Mouse (Mus musculus) cerebellum, postnatal 25 days (tissue): ENCODE data around the gene Syn1.

Source experiments
- DNase-seq, 2 experiments: peaks; one replicate each; pipeline ENCODE4 v3.0.0; 2021; ENCODE audit warnings: mixed read lengths in 2 of 2

Syn1 gene

DNA sequence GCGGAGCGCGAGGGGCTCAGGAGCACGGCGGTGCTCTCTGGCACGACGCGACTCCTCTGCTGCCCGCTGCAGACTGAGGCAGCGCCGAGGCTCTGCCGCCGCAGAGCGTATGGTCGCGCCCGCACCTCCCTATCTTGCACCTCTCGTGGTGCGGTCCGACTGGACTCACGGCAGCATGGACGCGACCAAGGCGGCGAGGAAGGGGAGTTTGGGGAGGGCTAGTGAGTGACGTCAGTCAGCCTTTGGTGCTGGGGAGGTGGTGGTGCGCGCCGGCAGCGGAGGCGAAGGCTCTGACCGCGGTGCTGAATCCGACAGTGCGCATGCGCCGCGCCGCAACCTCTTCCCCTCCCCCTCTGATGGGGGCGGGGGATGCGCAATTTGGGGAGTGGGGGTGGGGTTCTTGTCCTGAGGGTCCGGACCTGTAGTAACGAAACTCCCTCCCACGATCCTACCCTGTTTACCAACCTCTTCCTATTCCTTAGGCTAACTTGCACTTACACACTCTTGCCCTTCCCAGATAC, at the start of gene Syn1:
Gene Syn1, minus strand, starts transcription at position 161 of the 521 bp plus-strand sequence.
- peak; percentile 87 to 91 for DNase-seq

DNA sequence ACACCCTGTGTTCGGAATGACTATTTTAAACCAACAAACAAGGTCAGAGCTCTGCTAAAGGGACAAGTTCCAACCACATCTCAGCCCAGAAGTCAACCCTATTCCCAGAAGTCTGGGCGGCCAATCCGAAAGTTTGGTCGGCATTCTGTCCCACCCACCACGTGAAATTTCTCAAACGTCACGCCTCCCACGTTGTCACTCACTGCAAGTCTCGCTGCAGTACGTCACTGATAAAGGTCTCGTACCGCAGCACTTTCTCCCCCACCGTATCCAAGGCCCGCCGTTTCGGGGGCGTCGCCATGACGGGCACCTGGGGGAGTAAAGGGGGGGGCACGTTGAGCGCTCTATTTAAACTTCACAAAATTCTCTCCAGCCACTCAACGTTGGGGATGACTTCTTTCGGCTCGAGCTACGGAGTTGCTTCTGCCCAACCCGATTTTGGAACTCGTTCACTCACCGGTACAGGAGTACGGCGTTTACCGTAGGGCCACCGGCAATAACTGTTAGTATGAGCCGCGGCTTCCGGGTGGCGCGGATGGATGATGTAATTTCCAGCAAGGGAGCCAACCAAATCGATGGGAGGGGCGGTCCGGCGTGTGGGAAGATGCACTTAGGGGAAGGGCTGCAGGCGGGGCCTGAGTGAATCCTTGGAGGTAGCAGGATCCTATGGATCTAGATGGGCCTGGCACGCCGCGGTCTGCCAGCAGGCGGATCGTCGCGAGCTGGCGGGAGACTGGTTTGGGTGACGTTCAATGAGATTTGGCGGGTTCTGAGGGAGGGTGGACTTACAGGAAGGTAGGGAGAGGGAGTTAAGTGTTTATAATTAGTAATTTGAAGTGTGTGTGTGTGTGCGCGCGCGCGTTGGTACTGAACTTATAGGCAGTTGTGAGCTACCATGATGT, 40.9 kb upstream of the Syn1 start, which contains the start of gene Uxt:
Gene Uxt, minus strand, starts transcription at position 541 of the 902 bp plus-strand sequence.
- DNase-seq: peak; percentile 91 to 93

- DNase-seq: peak; percentile 85 to 86
Observed at GRCm38 (mm10) chrX:20950191-20950880, 29.5 kb upstream of the Syn1 start, which contains the start of gene Elk1. TSS of gene Elk1 (minus strand) at chrX:20950608.

DNA sequence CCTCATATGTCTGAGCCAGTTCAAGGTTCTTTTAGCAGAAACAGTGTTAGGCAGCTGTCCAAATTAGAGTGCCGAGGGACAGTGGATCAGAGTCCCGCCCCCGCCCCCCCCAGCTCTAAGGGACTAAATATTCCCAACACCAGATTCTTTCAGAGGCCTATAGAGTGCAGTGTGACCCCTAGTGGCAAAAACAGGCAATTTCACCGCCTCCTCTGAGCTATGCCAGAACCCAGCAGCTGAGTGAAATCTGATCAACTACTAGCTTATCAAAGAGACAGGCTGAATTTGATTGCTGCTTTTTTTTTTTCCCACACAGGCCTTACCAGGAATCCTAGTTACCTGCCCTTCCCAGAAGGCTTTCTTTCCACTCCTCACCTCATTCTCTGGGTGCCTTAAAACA, 25.3 kb upstream of the Syn1 start:
- peak; percentile 74 to 78 for DNase-seq

DNA sequence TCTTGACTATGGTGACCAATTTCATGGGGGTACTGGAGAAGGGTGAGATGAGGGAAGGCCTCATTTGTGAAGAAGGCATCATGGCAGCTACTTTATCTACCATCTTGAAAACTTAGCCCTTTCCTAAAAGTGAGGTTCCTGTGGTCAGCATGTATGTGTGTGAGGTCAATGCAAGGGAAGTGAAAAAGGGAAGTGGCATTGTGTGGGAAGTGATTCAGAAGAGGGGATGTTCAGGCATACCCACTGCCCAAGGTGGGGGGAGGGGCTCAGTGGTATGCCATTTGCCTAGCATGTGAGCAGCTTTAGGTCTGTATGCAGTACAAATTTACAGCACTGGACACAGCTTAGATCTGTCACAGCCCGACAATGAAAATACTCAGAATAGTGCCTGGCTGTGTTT, 11.2 kb upstream of the Syn1 start:
- DNase-seq: no peak

GRCm38 (mm10) chrX:20931364-20931763, 10.6 kb upstream of the Syn1 start, which contains the start of gene Cfp:
TSS of gene Cfp (minus strand) at chrX:20931555.
- DNase-seq: no peak

DNA sequence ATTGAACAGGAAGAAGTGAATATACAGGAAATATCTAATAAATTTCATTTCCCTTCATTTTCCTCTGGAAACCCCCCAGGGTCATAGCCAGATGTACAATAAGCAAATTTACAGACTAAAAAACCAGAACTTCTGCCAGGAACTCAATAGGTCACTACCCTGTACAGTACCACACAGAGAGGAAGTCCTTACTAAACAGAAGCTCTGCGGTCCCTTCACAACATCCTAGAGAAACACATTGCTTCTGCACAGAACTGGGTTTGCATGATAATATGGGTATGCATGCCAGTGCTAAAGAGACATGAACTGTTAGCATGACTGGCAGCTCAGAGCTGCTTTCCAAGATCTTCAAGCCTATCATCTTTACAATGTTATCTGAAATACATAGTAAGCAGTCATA, 9.1 kb upstream of the Syn1 start:
- DNase-seq: no peak

GRCm38 (mm10) chrX:20924976-20925375, 4.2 kb upstream of the Syn1 start:
- DNase-seq: no peak

GRCm38 (mm10) chrX:20923506-20923905, 2.7 kb upstream of the Syn1 start:
- no peak for DNase-seq

- peak in 1 of 2 experiments; percentile 21 for DNase-seq
Observed at GRCm38 (mm10) chrX:20921366-20921765, 562 bp upstream of the Syn1 start.

DNA sequence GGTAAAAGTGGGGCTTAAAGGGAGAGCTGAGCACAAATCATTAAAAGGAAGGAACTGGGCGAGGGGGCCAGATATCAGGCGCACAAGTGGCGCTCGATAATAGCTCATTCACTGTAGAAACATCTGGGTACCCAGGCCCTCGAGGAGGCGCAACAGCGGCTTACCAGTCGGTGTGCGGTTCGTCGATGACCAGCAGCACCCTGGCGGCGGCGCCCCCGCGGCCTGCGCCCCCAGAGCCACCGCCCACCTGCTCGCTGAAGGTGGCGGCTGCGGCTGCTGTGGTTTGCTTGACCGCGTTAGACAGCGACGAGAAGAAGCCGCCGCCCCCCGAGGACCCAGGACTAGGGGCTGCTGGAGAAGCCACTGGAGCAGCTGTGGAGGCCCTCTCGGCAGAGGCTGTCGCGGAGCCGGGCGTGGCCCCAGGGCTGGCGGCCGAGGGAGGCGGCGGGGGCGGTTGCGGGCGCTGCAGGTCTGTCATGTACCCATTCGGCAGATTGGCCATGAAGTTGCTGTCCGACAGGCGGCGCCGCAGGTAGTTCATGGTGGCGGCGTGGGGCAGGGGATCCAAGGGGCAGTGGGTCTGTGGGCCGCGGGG, 458 bp downstream of the Syn1 start:
- DNase-seq: no peak

- peak in 1 of 2 experiments; percentile 25 for DNase-seq
Observed at GRCm38 (mm10) chrX:20915075-20915474, 5.7 kb downstream of the Syn1 start.

DNA sequence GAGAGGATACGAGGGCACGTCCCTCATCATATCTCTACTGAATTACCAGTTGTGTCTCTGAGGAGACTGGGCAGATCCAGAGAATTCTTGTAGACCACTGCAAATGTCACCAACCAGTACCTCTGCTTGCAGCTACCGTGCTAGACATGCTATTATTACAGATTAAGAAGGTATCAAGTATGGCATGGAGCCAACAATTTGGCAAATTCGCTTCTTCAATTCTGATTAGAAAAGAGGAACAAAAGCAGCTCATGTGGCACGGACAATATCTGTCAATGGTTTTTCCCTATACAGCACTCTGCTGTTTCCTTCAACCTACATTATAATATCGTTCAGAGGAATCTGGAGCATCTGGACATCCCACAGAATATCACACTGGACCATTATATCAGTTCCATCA, 7.1 kb downstream of the Syn1 start:
- DNase-seq: no peak

- DNase-seq: no peak
Observed at GRCm38 (mm10) chrX:20910074-20910473, 10.7 kb downstream of the Syn1 start.

DNA sequence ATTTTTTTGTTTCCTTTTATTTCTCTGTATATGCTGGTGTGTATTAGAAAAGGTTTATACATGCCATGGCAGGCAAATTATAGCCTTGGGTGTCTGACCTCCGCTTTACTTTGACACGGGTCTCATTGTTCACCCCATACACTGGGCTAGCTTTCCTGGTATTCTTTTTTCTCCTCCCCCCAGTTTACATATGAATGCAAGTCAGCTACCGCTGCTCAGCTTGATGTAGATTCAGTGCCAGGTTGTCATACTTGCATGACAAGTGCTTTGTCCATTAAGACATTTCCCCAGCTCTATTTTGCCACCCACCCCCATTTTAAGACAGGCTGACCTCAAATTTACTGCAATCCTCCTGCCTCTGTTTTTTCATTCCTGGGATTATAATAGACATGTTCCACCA, 45.6 kb downstream of the Syn1 start:
- DNase-seq: no peak

GRCm38 (mm10) chrX:20872928-20873500, 47.8 kb downstream of the Syn1 start:
- DNase-seq: no peak

DNA sequence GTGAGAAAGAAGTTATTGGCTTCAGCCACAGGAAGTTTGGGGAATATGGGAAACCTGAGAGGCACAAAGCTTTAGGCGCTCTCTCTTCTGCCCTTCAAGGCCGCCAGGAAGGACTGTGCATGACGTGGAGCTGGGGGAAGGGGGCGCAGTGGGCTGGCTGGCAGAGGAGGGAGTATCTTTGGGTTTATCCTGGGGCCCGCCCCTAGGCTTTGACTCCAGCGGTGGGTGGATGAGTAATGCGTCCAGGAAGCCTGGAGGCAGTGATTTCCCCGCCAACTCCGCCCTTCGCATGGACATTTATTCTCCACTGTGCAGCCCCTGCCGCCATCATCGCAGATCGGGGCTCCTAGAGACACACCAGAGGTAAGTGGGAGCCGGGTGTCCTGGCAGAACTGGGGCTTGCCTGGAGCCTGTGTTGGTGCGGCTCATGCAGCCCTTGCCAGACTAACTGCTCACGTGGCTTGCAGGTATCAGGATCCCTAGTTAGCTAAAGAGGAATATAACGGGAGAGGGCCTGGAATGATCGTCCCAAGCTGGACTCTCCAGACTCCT, 50.8 kb downstream of the Syn1 start, which contains the start of gene Timp1:
Gene Timp1, plus strand, starts transcription at position 205 of the 552 bp plus-strand sequence.
- no peak for DNase-seq

GRCm38 (mm10) chrX:20869203-20869602, 51.6 kb downstream of the Syn1 start:
- no peak for DNase-seq

- no peak for DNase-seq
Observed at GRCm38 (mm10) chrX:20868091-20868490, 52.7 kb downstream of the Syn1 start.

DNA sequence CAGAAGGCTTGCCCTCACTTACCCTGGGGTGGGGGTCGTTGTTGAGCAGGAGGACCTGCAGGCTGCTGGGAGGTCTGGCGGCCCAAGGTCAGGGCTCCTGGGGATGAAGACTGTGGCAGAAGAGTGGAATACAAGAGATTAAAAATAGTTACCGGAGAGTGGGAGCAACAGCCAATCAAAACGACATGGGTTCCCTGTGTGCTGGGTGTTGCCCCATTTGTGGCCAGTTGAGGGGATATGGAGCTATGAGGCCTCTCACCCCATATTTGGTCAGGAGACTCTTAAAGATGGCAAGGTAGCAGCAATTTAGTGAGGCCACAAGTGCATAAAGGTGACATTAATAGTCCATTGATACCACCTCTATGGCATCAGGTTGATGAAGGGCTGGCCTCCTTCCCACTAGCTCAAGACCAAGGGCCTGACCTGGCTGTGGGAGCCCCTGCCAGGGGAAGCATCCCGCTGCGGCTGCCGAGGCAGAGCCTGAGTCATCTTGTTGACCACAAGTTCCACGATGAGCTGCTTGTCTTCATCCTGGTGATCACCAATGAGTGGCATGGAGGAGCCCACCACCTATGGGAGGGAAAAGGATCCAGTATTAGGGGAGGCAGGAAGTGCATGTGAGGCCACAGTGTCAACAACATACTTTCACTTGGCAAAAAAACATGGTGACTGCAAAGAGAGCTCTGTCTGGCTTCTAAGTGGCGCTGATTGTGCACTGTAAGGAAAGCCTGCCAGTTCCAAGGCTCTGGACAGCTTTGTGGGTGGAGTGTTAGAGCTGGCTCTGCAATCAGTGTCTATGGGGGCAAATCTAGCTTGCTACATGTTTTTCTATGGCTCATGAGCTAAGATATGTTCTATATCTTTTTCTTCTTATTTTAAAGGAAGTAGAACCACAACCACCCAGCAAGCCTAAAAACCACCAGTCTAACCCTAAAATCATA, 57.4 kb downstream of the Syn1 start:
- DNase-seq: peak in 1 of 2 experiments; percentile 29
